Mouse (Mus musculus): ENCODE measurements around the gene St6galnac1. TPM values are rescaled to one million over a fixed set of nuclear protein-coding genes. Genes with fewer than 3 reads are reported as not detected.
"Not testable (repeated sequence)": the region's sequence is repeated elsewhere in the genome, so short reads cannot be mapped to it uniquely, and the experiment has no call there.

The St6galnac1 gene
- polyA plus RNA-seq, 1 experiment from 2014 or later = not detected

GRCm38 (mm10) chr11:116746822-116747221 lies 28.5 kb downstream of the St6galnac1 start:
- not testable (repeated sequence) for H3K9ac ChIP-seq (ENCODE audit: low read length); H3K27ac ChIP-seq (ENCODE audit: low read length); H3K4me2 ChIP-seq (ENCODE audit: low read depth, low read length); H3K27me3 ChIP-seq (ENCODE audit: control insufficient read depth, insufficient read depth, low read depth, low read length); H3K4me1 ChIP-seq (replicated peaks; ENCODE audit: control insufficient read depth, insufficient read depth, low read length); H3K36me3 ChIP-seq (ENCODE audit: control insufficient read depth, insufficient read depth, low read length); H3K4me3 ChIP-seq (ENCODE audit: low read length); H3K9me3 ChIP-seq (ENCODE audit: control insufficient read depth, low read length); ATAC-seq (ENCODE audit: low read depth)
- 87% methylated on average over 3 of the region's 3 CpGs for WGBS

GRCm38 (mm10) chr11:116745457-116745856 lies 29.9 kb downstream of the St6galnac1 start:
- H3K4me2 ChIP-seq (ENCODE audit: low read depth, low read length); H3K9ac ChIP-seq (ENCODE audit: low read length); ATAC-seq (ENCODE audit: low read depth); H3K27ac ChIP-seq (ENCODE audit: low read length); H3K27me3 ChIP-seq (ENCODE audit: control insufficient read depth, insufficient read depth, low read depth, low read length); H3K4me1 ChIP-seq (replicated peaks; ENCODE audit: control insufficient read depth, insufficient read depth, low read length); H3K4me3 ChIP-seq (ENCODE audit: low read length); H3K36me3 ChIP-seq (ENCODE audit: control insufficient read depth, insufficient read depth, low read length); H3K9me3 ChIP-seq (ENCODE audit: control insufficient read depth, low read length): not testable (repeated sequence)
- WGBS = 58% methylated on average over 2 of the region's 2 CpGs

- ATAC-seq (ENCODE audit: low read depth) = no peak
- no peaks in the 10 kb centered on the region for H3K27me3 ChIP-seq (ENCODE audit: control insufficient read depth, insufficient read depth, low read depth, low read length)
- WGBS = 41% methylated on average over 11 of the region's 11 CpGs
- no peaks in the 10 kb centered on the region for H3K4me1 ChIP-seq (replicated peaks; ENCODE audit: control insufficient read depth, insufficient read depth, low read length)
- H3K9ac ChIP-seq (ENCODE audit: low read length) = no peak overlapping the region
- no peak overlapping the region for H3K4me3 ChIP-seq (ENCODE audit: low read length)
- H3K9me3 ChIP-seq (ENCODE audit: control insufficient read depth, low read length) = no peaks in the 10 kb centered on the region
- no peak overlapping the region for H3K4me2 ChIP-seq (ENCODE audit: low read depth, low read length)
- H3K36me3 ChIP-seq (ENCODE audit: control insufficient read depth, insufficient read depth, low read length) = no peaks in the 10 kb centered on the region
- no peak overlapping the region for H3K27ac ChIP-seq (ENCODE audit: low read length)
These were observed 36.9 kb downstream of the St6galnac1 start for GRCm38 (mm10) chr11:116738411-116738810.

- H3K36me3 ChIP-seq (ENCODE audit: control insufficient read depth, insufficient read depth, low read length) = no peaks in the 10 kb centered on the region
- H3K4me2 ChIP-seq (ENCODE audit: low read depth, low read length) = no peak overlapping the region
- no peaks in the 10 kb centered on the region for H3K9me3 ChIP-seq (ENCODE audit: control insufficient read depth, low read length)
- no peak overlapping the region for H3K9ac ChIP-seq (ENCODE audit: low read length)
- ATAC-seq (ENCODE audit: low read depth) = no peak
- no peaks in the 10 kb centered on the region for H3K27me3 ChIP-seq (ENCODE audit: control insufficient read depth, insufficient read depth, low read depth, low read length)
- H3K27ac ChIP-seq (ENCODE audit: low read length) = no peak overlapping the region
- H3K4me3 ChIP-seq (ENCODE audit: low read length) = no peak overlapping the region
- H3K4me1 ChIP-seq (replicated peaks; ENCODE audit: control insufficient read depth, insufficient read depth, low read length) = no peaks in the 10 kb centered on the region
- 66% methylated on average over 4 of the region's 4 CpGs for whole genome bisulfite sequencing
These were observed 42.8 kb downstream of the St6galnac1 start for GRCm38 (mm10) chr11:116732536-116732935.

- not testable (repeated sequence) for H3K27me3 ChIP-seq (ENCODE audit: control insufficient read depth, insufficient read depth, low read depth, low read length); H3K4me2 ChIP-seq (ENCODE audit: low read depth, low read length); H3K9ac ChIP-seq (ENCODE audit: low read length); H3K4me3 ChIP-seq (ENCODE audit: low read length); ATAC-seq (ENCODE audit: low read depth); H3K36me3 ChIP-seq (ENCODE audit: control insufficient read depth, insufficient read depth, low read length); H3K27ac ChIP-seq (ENCODE audit: low read length); H3K4me1 ChIP-seq (replicated peaks; ENCODE audit: control insufficient read depth, insufficient read depth, low read length); H3K9me3 ChIP-seq (ENCODE audit: control insufficient read depth, low read length)
- 89% methylated on average over 6 of the region's 6 CpGs for WGBS
These were observed 44.2 kb downstream of the St6galnac1 start for GRCm38 (mm10) chr11:116731060-116731580.

- Histone ChIP-seq H3K36me3 (ENCODE audit: control insufficient read depth, insufficient read depth, low read length) (no peaks in the 10 kb centered on the region), H3K27me3 (ENCODE audit: control insufficient read depth, insufficient read depth, low read depth, low read length) (no peaks in the 10 kb centered on the region), H3K4me2 (ENCODE audit: low read depth, low read length) (no peak overlapping the region), H3K27ac (ENCODE audit: low read length) (0 out of 2 replicates have a peak overlapping the region, but pooled peaks have one; percentile 20), H3K9ac (ENCODE audit: low read length) (no peak overlapping the region), H3K4me1 (replicated peaks; ENCODE audit: control insufficient read depth, insufficient read depth, low read length) (no peaks in the 10 kb centered on the region), H3K4me3 (ENCODE audit: low read length) (no peak overlapping the region), H3K9me3 (ENCODE audit: control insufficient read depth, low read length) (no peaks in the 10 kb centered on the region)
- WGBS = 44% methylated on average over 9 of the region's 9 CpGs
- ATAC-seq (ENCODE audit: low read depth) = peak; percentile 72
These were observed 45.9 kb downstream of the St6galnac1 start for GRCm38 (mm10) chr11:116729276-116730008.

- no peak overlapping the region for H3K27ac ChIP-seq (ENCODE audit: low read length)
- peaks cover 2% of the 10 kb centered on the region for H3K4me1 ChIP-seq (replicated peaks; ENCODE audit: control insufficient read depth, insufficient read depth, low read length)
- no peak overlapping the region for H3K4me2 ChIP-seq (ENCODE audit: low read depth, low read length)
- no peaks in the 10 kb centered on the region for H3K36me3 ChIP-seq (ENCODE audit: control insufficient read depth, insufficient read depth, low read length)
- 70% methylated on average over 3 of the region's 3 CpGs for WGBS
- H3K9me3 ChIP-seq (ENCODE audit: control insufficient read depth, low read length) = no peaks in the 10 kb centered on the region
- no peak overlapping the region for H3K9ac ChIP-seq (ENCODE audit: low read length)
- H3K27me3 ChIP-seq (ENCODE audit: control insufficient read depth, insufficient read depth, low read depth, low read length) = no peaks in the 10 kb centered on the region
- ATAC-seq (ENCODE audit: low read depth) = no peak
- no peak overlapping the region for H3K4me3 ChIP-seq (ENCODE audit: low read length)
These were observed 49.2 kb downstream of the St6galnac1 start for GRCm38 (mm10) chr11:116726156-116726555.

- 35% methylated on average over 27 of the region's 27 CpGs for WGBS
- ATAC-seq (ENCODE audit: low read depth) = no peak; the same call in 1 of the 2 replicates
- Histone ChIP-seq H3K27ac (ENCODE audit: low read length) (no peak overlapping the region), H3K4me2 (ENCODE audit: low read depth, low read length) (0 out of 2 replicates have a peak overlapping the region, but pooled peaks have one; percentile 10), H3K9me3 (ENCODE audit: control insufficient read depth, low read length) (peaks cover 3% of the 10 kb centered on the region), H3K4me3 (ENCODE audit: low read length) (no peak overlapping the region), H3K27me3 (ENCODE audit: control insufficient read depth, insufficient read depth, low read depth, low read length) (no peaks in the 10 kb centered on the region), H3K9ac (ENCODE audit: low read length) (no peak overlapping the region), H3K4me1 (replicated peaks; ENCODE audit: control insufficient read depth, insufficient read depth, low read length) (peaks cover 2% of the 10 kb centered on the region), H3K36me3 (ENCODE audit: control insufficient read depth, insufficient read depth, low read length) (no peaks in the 10 kb centered on the region)
These were observed 50.0 kb downstream of the St6galnac1 start for GRCm38 (mm10) chr11:116725031-116725948.

GRCm38 (mm10) chr11:116723064-116723463 lies 52.2 kb downstream of the St6galnac1 start:
- Histone ChIP-seq H3K27ac (ENCODE audit: low read length) (no peak overlapping the region), H3K36me3 (ENCODE audit: control insufficient read depth, insufficient read depth, low read length) (no peaks in the 10 kb centered on the region), H3K4me3 (ENCODE audit: low read length) (no peak overlapping the region), H3K4me2 (ENCODE audit: low read depth, low read length) (no peak overlapping the region), H3K9ac (ENCODE audit: low read length) (no peak overlapping the region), H3K9me3 (ENCODE audit: control insufficient read depth, low read length) (peaks cover 6% of the 10 kb centered on the region), H3K27me3 (ENCODE audit: control insufficient read depth, insufficient read depth, low read depth, low read length) (no peaks in the 10 kb centered on the region), H3K4me1 (replicated peaks; ENCODE audit: control insufficient read depth, insufficient read depth, low read length) (peaks cover 2% of the 10 kb centered on the region)
- ATAC-seq (ENCODE audit: low read depth) = no peak
- 88% methylated on average over 5 of the region's 5 CpGs for WGBS
